In the genomic region with DNA sequence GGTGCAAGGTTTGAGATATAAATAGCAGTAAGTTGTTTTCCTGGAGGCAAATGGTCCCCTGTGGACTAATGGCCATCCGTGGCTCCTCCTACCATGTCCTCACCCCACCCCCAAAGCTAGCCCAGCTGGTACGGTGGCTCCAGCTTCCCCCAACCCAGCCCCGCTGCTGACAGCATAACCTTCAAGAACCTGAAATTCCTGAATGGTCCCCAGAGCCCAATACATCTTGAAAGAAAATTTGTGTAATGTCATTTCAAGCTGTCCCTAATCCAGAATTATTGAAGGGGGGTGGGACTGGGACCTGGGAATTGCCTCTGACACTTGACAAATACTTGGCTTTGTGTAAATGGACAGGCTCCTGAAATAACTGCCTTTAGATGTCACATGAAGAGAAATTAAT, we compare ENCODE assay signal across 13 mouse cellular contexts.
A peak's percentile ranks its signal among the peaks of the same experiment; 100 is the strongest.
DNase-seq lines count a peak whose midpoint lies in the region; ATAC-seq and TF ChIP-seq lines count a peak whose summit lies in the region.
"Had no signal": no experiment of that assay in that cellular context is flagged by ENCODE, and none has a peak within 500 bp of the region (broad histone marks: within the 10 kb centered on the region; RNA-seq: fewer than 3 reads in every experiment).

No protein-coding gene starts in this region.

- H3K4me1 ChIP-seq in hindbrain, embryonic 10.5 days (replicated peaks), result peaks cover 36% of the 10 kb centered on the region
- no peaks in the 10 kb centered on the region for H3K4me1 ChIP-seq in hindbrain, embryonic 16.5 days (ENCODE audit: control insufficient read depth, insufficient read depth, low read depth, low read length)
- H3K4me1 ChIP-seq: liver, embryonic 15.5 days had no signal

- intact Hi-C loops in gastrocnemius, adult 2 months (cut with DNase I), result no loop called here

- H3K4me2 ChIP-seq in hindbrain, embryonic 16.5 days (ENCODE audit: low read length), result no peak overlapping the region
- H3K4me2 ChIP-seq: heart, embryonic 15.5 days; limb, embryonic 12.5 days; liver, embryonic 15.5 days had no signal

- H3K4me3 ChIP-seq in gastrocnemius, adult 2 months, result no peak overlapping the region
- H3K4me3 ChIP-seq in hindbrain, embryonic 10.5 days, result no peak overlapping the region
- no peak overlapping the region for H3K4me3 ChIP-seq in hindbrain, embryonic 16.5 days (ENCODE audit: low read length)
- H3K4me3 ChIP-seq: heart, embryonic 15.5 days; limb, embryonic 12.5 days; liver, embryonic 15.5 days had no signal

- no peaks in the 10 kb centered on the region for H3K9me3 ChIP-seq in hindbrain, embryonic 10.5 days
- H3K9me3 ChIP-seq in hindbrain, embryonic 16.5 days (ENCODE audit: control insufficient read depth, low read length), result no peaks in the 10 kb centered on the region
- H3K9me3 ChIP-seq: heart, embryonic 15.5 days; limb, embryonic 12.5 days; liver, embryonic 15.5 days had no signal

- ATAC-seq in hindbrain, embryonic 16.5 days, result no peak

- H3K9ac ChIP-seq in hindbrain, embryonic 16.5 days (ENCODE audit: low read depth, low read length), result no peak overlapping the region
- H3K9ac ChIP-seq: heart, embryonic 15.5 days; limb, embryonic 12.5 days; liver, embryonic 15.5 days had no signal

- H3K27ac ChIP-seq in gastrocnemius, adult 2 months, result no peak overlapping the region
- H3K27ac ChIP-seq in hindbrain, embryonic 10.5 days, result no peak overlapping the region
- no peak overlapping the region for H3K27ac ChIP-seq in hindbrain, embryonic 16.5 days (ENCODE audit: low read depth, low read length)
- H3K27ac ChIP-seq: heart, embryonic 15.5 days; limb, embryonic 12.5 days; liver, embryonic 15.5 days had no signal

- peak; percentile 42 for DNase-seq in gastrocnemius, adult 2 months
- no peak for DNase-seq in gastrocnemius, postnatal 4 days (ENCODE audit: low spot score in 2 of 2)
- peak; percentile 21 for DNase-seq in hindbrain, embryonic 10.5 days (ENCODE audit: low spot score)
- peak; percentile 71 for DNase-seq in embryo, embryonic 10.5 days (ENCODE audit: low spot score)
- peak; percentile 67 for DNase-seq in forelimb bud, embryonic 11.5 days (ENCODE audit: low read depth, low spot score)
- no peak for DNase-seq in spleen, postnatal 4 days (ENCODE audit: low spot score in 2 of 2)
- no peak for DNase-seq in B cell, adult 2 months
- DNase-seq: cerebellum, adult 8-10 months; lung, postnatal 14 days had no signal

- TF ChIP-seq CTCF in gastrocnemius, adult 2 months (IDR thresholded peaks at IDR 0.05), result no peak

- WGBS in hindbrain, embryonic 10.5 days, result 39% methylated on average over 3 of the region's 3 CpGs
- WGBS in hindbrain, embryonic 16.5 days, result 59% methylated on average over 3 of the region's 3 CpGs

- no peaks in the 10 kb centered on the region for H3K36me3 ChIP-seq in hindbrain, embryonic 10.5 days
- no peaks in the 10 kb centered on the region for H3K36me3 ChIP-seq in hindbrain, embryonic 16.5 days (ENCODE audit: control insufficient read depth, insufficient read depth, low read length)
- H3K36me3 ChIP-seq: heart, embryonic 15.5 days; limb, embryonic 12.5 days; liver, embryonic 15.5 days had no signal

- H3K27me3 ChIP-seq in hindbrain, embryonic 10.5 days (ENCODE audit: insufficient read depth, poor library complexity, severe bottlenecking), result peaks cover 20% of the 10 kb centered on the region
- H3K27me3 ChIP-seq in hindbrain, embryonic 16.5 days (replicated peaks; ENCODE audit: control insufficient read depth, insufficient read depth, low read length), result peaks cover 4% of the 10 kb centered on the region; the same call in 1 of the 2 replicates
- H3K27me3 ChIP-seq: heart, embryonic 15.5 days; limb, embryonic 12.5 days; liver, embryonic 15.5 days had no signal

Comparison
In these comparisons a context has a peak if more than half of its experiments do, and no peak if none do; other contexts are left out.
1. DNase-seq: peak in gastrocnemius, adult 2 months (single experiment), hindbrain, embryonic 10.5 days (single experiment), embryo, embryonic 10.5 days (single experiment) and forelimb bud, embryonic 11.5 days (single experiment); none in gastrocnemius, postnatal 4 days (0 of 2), spleen, postnatal 4 days (0 of 2) and B cell, adult 2 months (0 of 2).